Mouse (Mus musculus) testis, adult 2 months (tissue): Measurements from ENCODE around the gene Fam205c.

Experiments
- CTCF ChIP-seq: fragments of 200-500 bp; IDR thresholded peaks from 2 replicates; pipeline ENCODE4 v1.5.1; 2012; ENCODE audit warnings: low read depth, mild to moderate bottlenecking, inconsistent platforms, low read length, moderate library complexity; ENCODE audit not compliant: control insufficient read depth, insufficient read depth, insufficient replicate concordance
- POLR2A ChIP-seq: fragments of 200-500 bp; IDR thresholded peaks from 2 replicates; pipeline ENCODE4 v1.6.1; 2012; ENCODE audit warnings: low read depth, mild to moderate bottlenecking, inconsistent platforms, low read length, moderate library complexity; ENCODE audit not compliant: control insufficient read depth

GRCm38 (mm10) chr4:42904523-42904922 lies 30.5 kb upstream of the Fam205c start:
- TF ChIP-seq CTCF (no peak), POLR2A (no peak)
